Mouse (Mus musculus): Measurements from ENCODE around the gene Ubxn4. TPM values are rescaled to one million over a fixed set of nuclear protein-coding genes. Genes with fewer than 3 reads are reported as not detected.
"Not testable (repeated sequence)": the region's sequence is repeated elsewhere in the genome, so short reads cannot be mapped to it uniquely, and the experiment has no call there.

The Ubxn4 gene
- total RNA-seq, 1 experiment from 2014 or later, result 181 TPM

DNA sequence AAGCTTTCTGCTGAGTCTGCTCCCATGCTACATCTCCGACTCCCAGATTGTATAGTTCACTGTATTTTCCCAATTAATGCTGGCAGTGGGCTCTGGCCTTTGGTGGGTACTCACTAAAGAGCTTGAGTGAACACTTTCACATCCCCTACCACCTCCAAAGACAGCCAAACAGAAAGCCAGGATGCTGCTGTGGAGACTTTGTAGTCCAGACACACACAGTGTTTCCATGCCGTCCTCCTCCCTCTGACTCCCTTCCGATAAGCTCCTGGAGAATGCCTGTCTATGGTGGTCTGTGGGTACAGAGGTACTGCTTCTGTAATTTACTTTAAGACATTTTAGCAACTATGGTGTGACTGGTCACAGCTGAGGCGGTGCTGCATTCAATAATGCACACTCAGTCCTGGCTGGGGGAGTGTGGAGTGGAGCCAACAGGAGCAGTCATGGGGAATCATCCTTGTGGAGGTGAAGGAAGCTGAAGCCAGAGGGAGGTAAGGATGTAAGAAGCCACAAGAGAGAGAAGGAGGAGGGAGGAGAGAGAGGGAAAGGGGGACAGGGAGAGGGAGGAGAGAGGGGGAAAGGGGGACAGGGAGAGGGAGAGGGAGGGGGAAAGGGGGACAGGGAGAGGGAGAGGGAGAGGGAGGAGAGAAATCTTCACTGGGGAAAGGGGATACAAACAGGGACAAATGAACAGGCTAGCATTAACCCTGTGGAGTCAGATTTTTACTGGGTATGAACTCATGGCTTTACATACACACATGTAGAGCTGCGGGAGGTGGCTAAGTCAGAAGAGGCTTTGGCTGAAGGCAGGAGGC lies 52.2 kb downstream of the Ubxn4 start:
- ATAC-seq (ENCODE audit: extremely low read depth, insufficient number of reproducible peaks, low FRiP score, poor library complexity, severe bottlenecking), result no peak

DNA sequence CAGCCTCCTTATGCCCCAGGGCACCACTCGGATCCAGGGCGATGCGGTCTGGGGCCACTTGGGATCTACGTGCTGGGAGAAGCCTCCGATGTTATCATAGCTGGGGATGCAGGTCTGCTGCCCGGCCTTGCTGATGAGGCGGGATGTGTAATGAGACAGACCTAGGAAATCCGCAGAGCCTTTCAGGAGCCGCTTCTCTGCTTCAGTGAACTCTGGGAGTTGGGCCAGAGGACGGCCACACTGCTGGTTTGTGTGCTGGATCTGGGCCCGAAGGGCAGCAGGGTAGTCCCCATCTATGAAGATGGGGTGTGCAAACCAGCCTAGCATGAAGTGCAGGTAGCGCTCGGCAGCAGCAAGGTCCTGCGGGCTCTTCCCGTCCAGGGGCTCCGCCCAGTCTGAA lies 60.1 kb downstream of the Ubxn4 start:
- ATAC-seq (ENCODE audit: extremely low read depth, insufficient number of reproducible peaks, low FRiP score, poor library complexity, severe bottlenecking), result no peak

DNA sequence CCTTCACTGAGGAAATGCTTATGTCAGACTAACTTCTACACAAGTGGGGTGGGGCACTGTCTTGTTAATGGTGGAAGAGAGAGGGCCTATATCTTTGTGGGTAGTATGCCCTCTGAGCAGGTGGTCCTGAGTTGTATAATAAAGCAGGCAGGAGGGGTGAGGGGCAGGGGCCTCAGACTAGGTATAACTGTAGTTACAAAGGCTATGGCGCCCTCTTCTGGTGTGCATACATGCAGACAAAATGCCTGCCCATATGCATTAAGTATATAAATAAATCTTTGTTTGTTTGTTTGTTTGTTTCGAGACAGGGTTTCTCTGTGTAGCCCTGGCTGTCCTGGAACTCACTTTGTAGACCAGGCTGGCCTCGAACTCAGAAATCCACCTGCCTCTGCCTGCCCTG lies 65.3 kb downstream of the Ubxn4 start:
- no peak for ATAC-seq (ENCODE audit: extremely low read depth, insufficient number of reproducible peaks, low FRiP score, poor library complexity, severe bottlenecking)

DNA sequence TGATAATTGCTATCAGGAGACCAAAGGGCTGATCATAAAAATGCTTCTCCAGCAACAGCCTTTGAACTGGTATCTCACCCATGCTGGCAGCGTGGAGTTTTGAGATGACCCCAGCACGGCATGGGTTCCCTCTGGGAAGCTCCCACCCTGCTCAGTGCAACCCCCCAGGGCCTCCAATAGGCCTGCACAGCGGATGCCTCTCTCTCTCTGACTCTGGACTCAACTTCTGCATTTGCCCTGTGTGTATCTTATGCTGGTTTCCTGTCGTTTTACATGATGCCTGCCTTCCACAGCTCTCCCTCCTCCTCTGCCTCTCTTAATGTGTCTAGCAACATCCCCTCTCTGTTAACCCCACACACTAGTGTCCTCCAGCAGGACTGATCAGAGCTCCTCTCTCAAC lies 70.9 kb downstream of the Ubxn4 start:
- no peak for ATAC-seq (ENCODE audit: extremely low read depth, insufficient number of reproducible peaks, low FRiP score, poor library complexity, severe bottlenecking)

DNA sequence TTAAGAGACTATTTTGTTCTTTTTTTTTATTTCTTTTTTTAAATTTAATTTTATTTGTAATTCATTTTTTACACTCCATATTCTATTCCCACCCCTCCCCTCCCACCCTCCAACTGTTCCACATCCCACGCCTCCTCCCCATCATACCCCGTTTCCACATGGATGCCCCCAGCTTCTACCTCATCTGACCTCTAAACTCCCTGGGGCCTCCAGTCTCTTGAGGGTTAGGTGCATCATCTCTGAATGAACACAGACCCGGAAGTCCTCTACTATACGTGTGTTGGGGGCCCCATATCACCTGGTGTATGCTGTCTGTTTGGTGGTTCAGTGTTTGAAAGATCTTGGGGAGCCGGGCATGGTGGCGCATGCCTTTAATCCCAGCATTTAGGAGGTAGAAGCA lies 75.5 kb downstream of the Ubxn4 start:
- not testable (repeated sequence) for ATAC-seq (ENCODE audit: extremely low read depth, insufficient number of reproducible peaks, low FRiP score, poor library complexity, severe bottlenecking)

DNA sequence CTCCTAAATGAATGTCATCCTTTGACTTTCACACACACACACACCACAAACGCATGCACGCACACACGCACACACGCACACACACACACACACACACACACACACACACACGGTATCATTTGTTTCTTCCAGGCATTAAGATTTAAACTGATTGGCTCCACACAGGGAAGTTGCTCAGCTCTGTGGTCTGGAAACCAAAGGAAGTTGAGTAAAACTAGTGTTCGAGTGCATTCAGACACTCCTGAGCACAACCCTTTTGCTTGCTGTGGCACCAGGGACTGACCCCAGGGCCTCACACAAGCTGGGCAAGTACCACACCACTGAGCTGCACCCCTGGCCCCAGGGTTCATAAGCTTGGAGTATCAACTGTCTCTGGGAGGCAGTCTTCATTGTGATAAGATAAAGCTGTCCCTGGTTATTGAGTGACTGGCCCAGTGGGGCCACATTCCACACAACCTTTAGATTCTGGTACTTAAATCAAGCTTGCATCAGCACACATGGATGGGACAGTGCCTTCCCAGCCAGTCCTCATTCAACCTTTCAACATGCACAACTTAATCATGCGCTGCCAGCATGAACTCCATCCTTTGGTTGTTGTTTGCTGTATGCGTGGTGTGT lies 79.4 kb downstream of the Ubxn4 start:
- ATAC-seq (ENCODE audit: extremely low read depth, insufficient number of reproducible peaks, low FRiP score, poor library complexity, severe bottlenecking), result peak; percentile 55; the same call in 1 of the 2 replicates

DNA sequence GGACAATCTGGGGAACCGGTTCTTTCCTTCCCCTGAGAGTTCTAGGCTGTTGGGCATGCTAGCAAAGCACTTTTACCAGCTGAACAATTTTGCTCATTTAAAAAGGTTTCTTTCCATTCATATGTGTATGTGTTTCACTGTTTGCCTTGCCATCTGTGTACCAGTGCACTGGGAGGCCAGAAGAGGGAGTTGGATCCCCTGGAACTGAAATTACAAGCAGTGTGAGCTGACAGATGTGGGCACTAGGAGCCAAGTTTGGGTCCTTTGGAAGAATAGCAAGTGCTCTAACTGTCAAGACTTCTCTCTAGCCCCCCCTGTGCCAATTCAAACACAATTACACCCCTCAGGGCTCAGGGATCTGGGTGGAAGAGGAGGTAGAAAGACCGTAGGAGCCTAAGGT lies 81.0 kb downstream of the Ubxn4 start:
- no peak for ATAC-seq (ENCODE audit: extremely low read depth, insufficient number of reproducible peaks, low FRiP score, poor library complexity, severe bottlenecking)

DNA sequence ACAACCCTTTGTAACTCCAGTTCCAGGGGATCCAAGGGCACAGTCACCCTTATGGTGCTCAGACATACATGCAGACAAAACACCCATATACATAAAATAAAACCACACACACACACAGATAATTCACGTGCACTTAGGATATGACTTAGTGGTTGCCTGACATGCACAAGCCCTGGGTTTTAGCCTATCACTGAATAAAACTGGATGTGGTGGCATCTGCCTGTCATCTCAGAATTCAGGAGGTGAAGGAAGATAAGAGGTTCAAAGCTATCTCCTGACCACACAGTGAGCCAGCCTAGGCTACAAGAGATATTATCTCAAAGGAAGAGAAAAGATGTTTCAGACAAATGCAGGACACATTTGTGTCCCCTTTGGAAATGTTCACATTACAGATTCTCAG lies 83.4 kb downstream of the Ubxn4 start:
- ATAC-seq (ENCODE audit: extremely low read depth, insufficient number of reproducible peaks, low FRiP score, poor library complexity, severe bottlenecking), result no peak

DNA sequence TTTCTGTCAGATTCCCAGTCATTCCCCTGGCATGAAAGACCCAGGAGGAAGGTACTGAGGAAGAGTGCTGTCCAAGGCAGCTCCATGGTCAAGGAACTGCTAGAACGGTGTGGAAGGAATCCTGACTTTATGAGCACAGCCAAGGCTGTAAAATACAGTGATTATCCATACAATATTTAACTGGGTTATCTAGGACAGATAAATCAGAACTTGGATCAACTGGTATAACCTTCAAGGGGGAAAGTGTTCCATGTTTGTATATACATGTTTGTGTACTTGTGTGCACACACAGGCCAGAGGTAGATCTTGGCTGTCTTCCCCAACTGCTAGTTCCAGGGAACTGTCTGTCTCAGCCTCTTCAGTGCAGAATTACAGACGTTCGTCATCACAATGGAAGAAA lies 84.5 kb downstream of the Ubxn4 start, which contains the start of gene Lct:
Lct (minus strand) TSS at position 101 of the 400 bp plus-strand sequence.
- no peak for ATAC-seq (ENCODE audit: extremely low read depth, insufficient number of reproducible peaks, low FRiP score, poor library complexity, severe bottlenecking)

Other genes with a start within 250 kb of the Ubxn4 start
- gene Zranb3, start 140.9 kb upstream of the Ubxn4 start, total RNA-seq (2017), result 4.1 and 9.4 TPM in 2 replicates
- 75.4 and 83.1 TPM in 2 replicates for gene R3hdm1, start 140.7 kb upstream of the Ubxn4 start, total RNA-seq (2017)
- 0.12 TPM in 2 replicates for gene Lct, start 84.4 kb downstream of the Ubxn4 start, total RNA-seq (2017)
- 29.6 and 31.3 TPM in 2 replicates for gene Mcm6, start 115.7 kb downstream of the Ubxn4 start, total RNA-seq (2017)
- gene Dars, start 173.4 kb downstream of the Ubxn4 start, total RNA-seq (2017), result 55.2 and 69.4 TPM in 2 replicates

Data from neutrophil, adult 5-6 weeks (primary cell).